Mouse (Mus musculus): ENCODE data around the gene Chrna1. TPM values are rescaled to one million over a fixed set of nuclear protein-coding genes. Genes with fewer than 3 reads are reported as not detected.

Gene Chrna1
- polyA plus RNA-seq (2017; shearing (Covaris generic)), result not detected

GRCm38 (mm10) chr2:73580166-73580565 is at the start of gene Chrna1:
TSS of gene Chrna1 (minus strand) at chr2:73580338.

GRCm38 (mm10) chr2:73529356-73530330 is 50.5 kb downstream of the Chrna1 start, which contains the start of gene Wipf1:
TSS of gene Wipf1 (minus strand) at chr2:73529734.

Other genes starting within 250 kb of the Chrna1 start
- gene Gpr155, start 193.8 kb downstream of the Chrna1 start, polyA plus RNA-seq (2017; shearing (Covaris generic)), result 10 to 100 TPM; 18.8 to 26.6 TPM
- 100 to 1,000 TPM in 1 of 2 experiments, 10 to 100 TPM in 1; 98.0 to 111 TPM for gene Wipf1, start 50.6 kb downstream of the Chrna1 start, polyA plus RNA-seq (2017; shearing (Covaris generic))
- gene Chn1, start 195.0 kb upstream of the Chrna1 start, polyA plus RNA-seq (2017; shearing (Covaris generic)), result under 1 TPM in 1 of 2 experiments, not detected in 1; 0.92 TPM

Data from inflammation-experienced regulatory T-cells (primary cell).